Mouse (Mus musculus) midbrain, embryonic 11.5 days (tissue): ENCODE data around the gene Birc5. TPM values are rescaled to one million over a fixed set of nuclear protein-coding genes. Genes with fewer than 3 reads are reported as not detected.
A peak's percentile ranks its signal among the peaks of the same experiment; 100 is the strongest.

Experiments used
- ATAC-seq: fragments of 200-750 bp; cut with Nextera tagmentation; 2 replicates; pipeline ENCODE4 v1.8.0; 2017; ENCODE audit warnings: moderate TSS enrichment, moderate library complexity; ENCODE audit not compliant: low FRiP score
- DNase-seq: peaks from one replicate; pipeline ENCODE4 v3.0.0; 2015; ENCODE audit warnings: low spot score; ENCODE audit errors: missing footprints
- H3K27ac ChIP-seq: fragments of 300-500 bp; sonication (generic); 2 replicates; pipeline ENCODE4 v1.5.1; 2014; ENCODE audit warnings: low read depth, low read length
- H3K27me3 ChIP-seq: fragments of 300-500 bp; sonication (generic); 2 replicates; pipeline ENCODE4 v1.6.1; 2014; ENCODE audit warnings: mild to moderate bottlenecking, low read length, moderate library complexity, mixed read lengths; ENCODE audit not compliant: control insufficient read depth, insufficient read depth
- H3K36me3 ChIP-seq: fragments of 300-500 bp; sonication (generic); 2 replicates; pipeline ENCODE4 v1.6.1; 2014; ENCODE audit warnings: mild to moderate bottlenecking, low read length, moderate library complexity, mixed read lengths; ENCODE audit not compliant: control insufficient read depth, insufficient read depth
- H3K4me1 ChIP-seq: fragments of 300-500 bp; sonication (generic); 2 replicates; pipeline ENCODE4 v1.6.1; 2014; ENCODE audit warnings: low read length; ENCODE audit not compliant: control insufficient read depth, insufficient read depth
- H3K4me2 ChIP-seq: fragments of 300-500 bp; sonication (generic); 2 replicates; pipeline ENCODE4 v1.6.1; 2014; ENCODE audit warnings: mild to moderate bottlenecking, moderate library complexity
- H3K4me3 ChIP-seq: fragments of 300-500 bp; sonication (generic); 2 replicates; pipeline ENCODE4 v1.5.1; 2014; ENCODE audit warnings: low read depth, low read length
- H3K9ac ChIP-seq: fragments of 300-500 bp; sonication (generic); 2 replicates; pipeline ENCODE4 v1.6.1; 2014; ENCODE audit warnings: low read length
- H3K9me3 ChIP-seq: fragments of 300-500 bp; sonication (generic); 2 replicates; pipeline ENCODE4 v1.6.1; 2016; ENCODE audit warnings: low read length; ENCODE audit not compliant: control insufficient read depth
- WGBS: fragments of 180-500 bp; shearing (Covaris S2); extraction: QIAGEN DNeasy Blood & Tissue Kit; methylation state at CpG from one replicate; pipeline ENCODE4 v1.1.7; 2014; 5-methylcytosine and 5-hydroxymethylcytosine counted together
- polyA plus RNA-seq: library from polyadenylated mRNA; unstranded; fragments of >200 nt; fragmentation: Nextera tagmentation; extraction: Ambion mirVana; gene quantifications from 2 replicates; pipeline ENCODE4 v1.2.1, GENCODE M21; 2014

Gene Birc5
- polyA plus RNA-seq, 1 experiment from 2014 or later, result 346 TPM

- WGBS, result 65% methylated on average over 10 of the region's 10 CpGs
These were observed 45.6 kb downstream of the Birc5 start for GRCm38 (mm10) chr11:117894676-117895075.

GRCm38 (mm10) chr11:117896533-117896932, 47.5 kb downstream of the Birc5 start:
- H3K9me3 ChIP-seq, result no peaks in the 10 kb centered on the region
- no peak overlapping the region for H3K4me3 ChIP-seq
- H3K9ac ChIP-seq, result no peak overlapping the region
- DNase-seq (no peak), ATAC-seq (no peak)
- no peaks in the 10 kb centered on the region; the same call in none of the 2 replicates for H3K27me3 ChIP-seq
- no peak overlapping the region for H3K27ac ChIP-seq
- H3K4me1 ChIP-seq, result no peaks in the 10 kb centered on the region
- H3K36me3 ChIP-seq, result no peaks in the 10 kb centered on the region
- H3K4me2 ChIP-seq, result no peak overlapping the region
- 56% methylated on average over 2 of the region's 2 CpGs for WGBS

More at GRCm38 (mm10) chr11:117894676-117895075, 45.6 kb downstream of the Birc5 start:
- Histone ChIP-seq H3K4me2 (no peak overlapping the region), H3K9ac (no peak overlapping the region), H3K9me3 (no peaks in the 10 kb centered on the region), H3K36me3 (no peaks in the 10 kb centered on the region), H3K27ac (no peak overlapping the region), H3K4me1 (peaks cover 18% of the 10 kb centered on the region), H3K27me3 (no peaks in the 10 kb centered on the region; the same call in none of the 2 replicates), H3K4me3 (no peak overlapping the region)
- ATAC-seq (no peak), DNase-seq (peak; percentile 45)

- Histone ChIP-seq H3K27ac (no peak overlapping the region), H3K4me1 (no peaks in the 10 kb centered on the region), H3K9ac (no peak overlapping the region), H3K4me3 (no peak overlapping the region), H3K4me2 (no peak overlapping the region), H3K27me3 (no peaks in the 10 kb centered on the region), H3K36me3 (no peaks in the 10 kb centered on the region), H3K9me3 (no peaks in the 10 kb centered on the region)
- WGBS, result 72% methylated on average over 2 of the region's 2 CpGs
- ATAC-seq, result no peak
- DNase-seq, result no peak
These were observed 53.2 kb downstream of the Birc5 start for GRCm38 (mm10) chr11:117902282-117902681.

GRCm38 (mm10) chr11:117904442-117904841, 55.4 kb downstream of the Birc5 start:
- H3K4me3 ChIP-seq, result no peak overlapping the region
- DNase-seq (no peak), ATAC-seq (no peak)
- no peak overlapping the region for H3K9ac ChIP-seq
- H3K36me3 ChIP-seq, result no peaks in the 10 kb centered on the region
- no peak overlapping the region for H3K27ac ChIP-seq
- 84% methylated on average over 8 of the region's 8 CpGs for WGBS
- no peaks in the 10 kb centered on the region for H3K9me3 ChIP-seq
- no peaks in the 10 kb centered on the region for H3K27me3 ChIP-seq
- H3K4me2 ChIP-seq, result no peak overlapping the region
- H3K4me1 ChIP-seq, result no peaks in the 10 kb centered on the region

Other genes with a start within 250 kb of the Birc5 start
- 14.6 and 15.1 TPM in 2 replicates for gene Tnrc6c, start 195.0 kb upstream of the Birc5 start, polyA plus RNA-seq
- 1.0 and 1.2 TPM in 2 replicates for gene Tmc8, start 67.2 kb upstream of the Birc5 start, polyA plus RNA-seq
- 4.5 and 4.7 TPM in 2 replicates for gene Tmc6, start 67.1 kb upstream of the Birc5 start, polyA plus RNA-seq
- gene 6030468B19Rik, start 51.6 kb upstream of the Birc5 start, polyA plus RNA-seq, result 0.65 and 1.3 TPM in 2 replicates
- gene Gm20708, start 39.6 kb upstream of the Birc5 start, polyA plus RNA-seq, result 0.15 and 0.20 TPM in 2 replicates
- gene Syngr2, start 39.6 kb upstream of the Birc5 start, polyA plus RNA-seq, result 29.9 and 36.4 TPM in 2 replicates
- gene Afmid, start 23.3 kb upstream of the Birc5 start, polyA plus RNA-seq, result 2.8 and 3.9 TPM in 2 replicates
- gene Tk1, start 23.2 kb upstream of the Birc5 start, polyA plus RNA-seq, result 87.1 and 89.7 TPM in 2 replicates
- not detected in 2 replicates for gene Tmem235, start 11.5 kb downstream of the Birc5 start, polyA plus RNA-seq
- 1.7 and 2.4 TPM in 2 replicates for gene Tha1, start 24.2 kb downstream of the Birc5 start, polyA plus RNA-seq
- gene Socs3, start 120.8 kb downstream of the Birc5 start, polyA plus RNA-seq, result 5.5 and 5.9 TPM in 2 replicates
- 40.2 and 42.7 TPM in 2 replicates for gene Pgs1, start 137.0 kb downstream of the Birc5 start, polyA plus RNA-seq